Mouse (Mus musculus): ENCODE data around the gene Ccdc83. TPM values are rescaled to one million over a fixed set of nuclear protein-coding genes. Genes with fewer than 3 reads are reported as not detected.

The Ccdc83 gene
- polyA plus RNA-seq, 1 experiment: not detected

DNA sequence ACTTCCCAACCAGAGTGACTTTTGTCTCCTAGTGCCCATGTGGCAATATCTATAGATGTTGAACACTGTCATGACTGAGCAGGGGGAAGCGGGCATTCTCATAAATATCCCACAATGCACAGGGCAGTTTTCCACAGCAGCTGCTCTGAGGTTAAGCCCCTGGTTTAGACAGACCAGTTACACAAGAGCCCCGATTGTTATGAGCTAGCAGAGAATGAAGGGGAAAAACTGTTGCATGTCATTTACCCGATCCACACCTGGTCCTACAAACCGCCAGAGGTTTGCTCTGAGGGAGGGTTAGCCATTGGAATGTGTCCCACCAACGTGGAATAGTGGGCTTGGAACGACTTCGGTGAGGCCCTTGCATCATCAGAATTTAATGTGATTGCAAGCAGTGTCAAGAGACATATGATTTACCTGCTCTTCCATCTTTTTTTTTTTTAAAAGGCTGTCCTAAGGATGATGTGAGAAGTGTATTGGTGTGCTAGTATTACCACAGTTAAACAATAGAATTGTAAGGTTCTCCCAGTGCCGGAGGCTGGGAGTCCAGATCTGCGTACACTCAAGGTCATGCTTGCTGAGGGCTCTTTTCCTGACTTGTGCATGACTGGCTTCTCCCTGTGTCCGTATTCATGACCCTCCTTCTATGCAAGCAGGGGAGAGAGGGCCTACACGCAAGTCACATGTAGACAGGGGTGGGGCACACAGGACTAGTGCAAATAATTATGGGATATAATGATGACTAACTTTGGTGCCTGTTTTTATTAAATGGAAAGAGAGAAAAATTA, 16.4 kb upstream of the Ccdc83 start:
- Histone ChIP-seq H3K4me3 (ENCODE audit: low read depth, low read length) (no peak overlapping the region), H3K36me3 (ENCODE audit: control insufficient read depth, insufficient read depth, low read length, poor library complexity, severe bottlenecking) (no peaks in the 10 kb centered on the region), H3K9ac (ENCODE audit: low read depth, poor library complexity, severe bottlenecking) (no peak overlapping the region), H3K27ac (ENCODE audit: insufficient read depth, low read length) (no peak overlapping the region), H3K27me3 (ENCODE audit: control insufficient read depth, insufficient read depth, low read length, poor library complexity, severe bottlenecking) (no peaks in the 10 kb centered on the region), H3K4me1 (ENCODE audit: control insufficient read depth, insufficient read depth, low read length) (no peaks in the 10 kb centered on the region), H3K9me3 (replicated peaks; ENCODE audit: control insufficient read depth, insufficient read depth, low read length, poor library complexity, severe bottlenecking) (no peaks in the 10 kb centered on the region)
- TF ChIP-seq EP300 (IDR thresholded peaks at IDR 0.05; ENCODE audit: insufficient read depth, low read depth, low read length): no peak
- TF ChIP-seq CTCF (IDR thresholded peaks at IDR 0.05; ENCODE audit: low read depth, low read length): no peak
- TF ChIP-seq POLR2A (IDR thresholded peaks at IDR 0.05; ENCODE audit: insufficient read depth, low read length): no peak

- H3K27me3 ChIP-seq (ENCODE audit: control insufficient read depth, insufficient read depth, low read length, poor library complexity, severe bottlenecking): no peaks in the 10 kb centered on the region
- H3K9ac ChIP-seq (ENCODE audit: low read depth, poor library complexity, severe bottlenecking): no peak overlapping the region
- no peaks in the 10 kb centered on the region for H3K9me3 ChIP-seq (replicated peaks; ENCODE audit: control insufficient read depth, insufficient read depth, low read length, poor library complexity, severe bottlenecking)
- H3K4me1 ChIP-seq (ENCODE audit: control insufficient read depth, insufficient read depth, low read length): no peaks in the 10 kb centered on the region
- H3K4me3 ChIP-seq (ENCODE audit: low read depth, low read length): no peak overlapping the region
- no peaks in the 10 kb centered on the region for H3K36me3 ChIP-seq (ENCODE audit: control insufficient read depth, insufficient read depth, low read length, poor library complexity, severe bottlenecking)
- TF ChIP-seq EP300 (IDR thresholded peaks at IDR 0.05; ENCODE audit: insufficient read depth, low read depth, low read length) (no peak), POLR2A (IDR thresholded peaks at IDR 0.05; ENCODE audit: insufficient read depth, low read length) (no peak), CTCF (IDR thresholded peaks at IDR 0.05; ENCODE audit: low read depth, low read length) (no peak)
- no peak overlapping the region for H3K27ac ChIP-seq (ENCODE audit: insufficient read depth, low read length)
These were observed 15.3 kb upstream of the Ccdc83 start for GRCm38 (mm10) chr7:90280878-90281277.

DNA sequence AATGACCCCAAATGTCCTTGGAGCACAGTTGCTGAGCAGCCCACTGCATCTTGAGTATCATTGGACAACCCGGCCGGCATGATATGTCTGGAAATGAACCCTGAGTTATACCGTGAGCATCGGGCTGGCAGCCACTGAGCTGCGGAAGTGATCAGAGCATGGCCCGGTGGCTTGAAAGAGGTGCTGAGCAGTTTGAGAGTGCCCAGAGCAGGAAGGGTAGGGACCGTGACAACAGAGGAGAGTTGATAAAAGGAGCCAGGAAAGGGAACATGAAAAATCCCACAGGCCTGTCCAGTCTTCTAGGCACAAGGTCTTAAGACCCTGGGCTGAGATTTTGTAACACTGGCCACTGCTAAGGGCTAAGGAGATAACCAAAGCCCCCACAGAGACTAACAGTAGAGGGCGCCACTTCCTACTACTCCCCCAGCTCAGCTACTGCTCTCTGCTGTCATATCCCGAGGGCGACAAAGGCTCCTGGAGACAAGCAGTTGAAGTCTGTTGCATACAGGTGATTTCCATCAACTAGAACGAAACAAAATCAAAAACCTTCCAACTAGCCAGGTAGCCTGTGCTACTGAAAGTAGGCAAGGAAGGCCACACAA, 14.8 kb upstream of the Ccdc83 start:
- Histone ChIP-seq H3K9me3 (replicated peaks; ENCODE audit: control insufficient read depth, insufficient read depth, low read length, poor library complexity, severe bottlenecking) (no peaks in the 10 kb centered on the region), H3K4me1 (ENCODE audit: control insufficient read depth, insufficient read depth, low read length) (no peaks in the 10 kb centered on the region), H3K27me3 (ENCODE audit: control insufficient read depth, insufficient read depth, low read length, poor library complexity, severe bottlenecking) (no peaks in the 10 kb centered on the region), H3K4me3 (ENCODE audit: low read depth, low read length) (no peak overlapping the region), H3K9ac (ENCODE audit: low read depth, poor library complexity, severe bottlenecking) (no peak overlapping the region), H3K27ac (ENCODE audit: insufficient read depth, low read length) (no peak overlapping the region), H3K36me3 (ENCODE audit: control insufficient read depth, insufficient read depth, low read length, poor library complexity, severe bottlenecking) (no peaks in the 10 kb centered on the region)
- TF ChIP-seq CTCF (IDR thresholded peaks at IDR 0.05; ENCODE audit: low read depth, low read length): peak; percentile 54
- TF ChIP-seq EP300 (IDR thresholded peaks at IDR 0.05; ENCODE audit: insufficient read depth, low read depth, low read length): no peak

GRCm38 (mm10) chr7:90279136-90279535, 13.6 kb upstream of the Ccdc83 start:
- Histone ChIP-seq H3K27ac (ENCODE audit: insufficient read depth, low read length) (no peak overlapping the region), H3K4me1 (ENCODE audit: control insufficient read depth, insufficient read depth, low read length) (no peaks in the 10 kb centered on the region), H3K27me3 (ENCODE audit: control insufficient read depth, insufficient read depth, low read length, poor library complexity, severe bottlenecking) (no peaks in the 10 kb centered on the region), H3K9ac (ENCODE audit: low read depth, poor library complexity, severe bottlenecking) (no peak overlapping the region), H3K4me3 (ENCODE audit: low read depth, low read length) (no peak overlapping the region), H3K36me3 (ENCODE audit: control insufficient read depth, insufficient read depth, low read length, poor library complexity, severe bottlenecking) (no peaks in the 10 kb centered on the region), H3K9me3 (replicated peaks; ENCODE audit: control insufficient read depth, insufficient read depth, low read length, poor library complexity, severe bottlenecking) (no peaks in the 10 kb centered on the region)
- no peak for TF ChIP-seq CTCF (IDR thresholded peaks at IDR 0.05; ENCODE audit: low read depth, low read length)
- TF ChIP-seq EP300 (IDR thresholded peaks at IDR 0.05; ENCODE audit: insufficient read depth, low read depth, low read length): no peak
- TF ChIP-seq POLR2A (IDR thresholded peaks at IDR 0.05; ENCODE audit: insufficient read depth, low read length): no peak

DNA sequence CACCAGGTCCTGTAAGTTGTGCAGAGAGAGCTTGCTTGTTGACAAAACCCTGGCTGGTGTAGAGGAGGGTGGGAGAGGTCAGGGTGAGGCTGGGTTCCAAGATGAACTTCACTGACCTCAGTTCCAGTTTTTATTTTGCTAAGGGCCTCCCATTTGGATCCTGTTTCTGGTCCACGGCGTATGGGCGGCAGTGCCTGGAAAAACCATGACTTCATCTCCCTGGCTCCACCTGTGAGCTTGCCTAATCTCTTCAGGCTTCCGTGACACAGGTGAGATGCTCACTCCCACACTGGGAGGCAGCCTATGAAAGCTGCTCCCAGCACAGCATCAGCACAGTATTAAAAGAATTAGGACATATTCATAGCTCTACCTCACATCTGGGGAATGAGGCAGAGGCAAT, 12.2 kb upstream of the Ccdc83 start:
- no peak for TF ChIP-seq POLR2A (IDR thresholded peaks at IDR 0.05; ENCODE audit: insufficient read depth, low read length)
- TF ChIP-seq CTCF (IDR thresholded peaks at IDR 0.05; ENCODE audit: low read depth, low read length): no peak
- TF ChIP-seq EP300 (IDR thresholded peaks at IDR 0.05; ENCODE audit: insufficient read depth, low read depth, low read length): no peak
- Histone ChIP-seq H3K9me3 (replicated peaks; ENCODE audit: control insufficient read depth, insufficient read depth, low read length, poor library complexity, severe bottlenecking) (no peaks in the 10 kb centered on the region), H3K27ac (ENCODE audit: insufficient read depth, low read length) (no peak overlapping the region), H3K36me3 (ENCODE audit: control insufficient read depth, insufficient read depth, low read length, poor library complexity, severe bottlenecking) (no peaks in the 10 kb centered on the region), H3K4me3 (ENCODE audit: low read depth, low read length) (no peak overlapping the region), H3K9ac (ENCODE audit: low read depth, poor library complexity, severe bottlenecking) (no peak overlapping the region), H3K27me3 (ENCODE audit: control insufficient read depth, insufficient read depth, low read length, poor library complexity, severe bottlenecking) (no peaks in the 10 kb centered on the region), H3K4me1 (ENCODE audit: control insufficient read depth, insufficient read depth, low read length) (no peaks in the 10 kb centered on the region)

DNA sequence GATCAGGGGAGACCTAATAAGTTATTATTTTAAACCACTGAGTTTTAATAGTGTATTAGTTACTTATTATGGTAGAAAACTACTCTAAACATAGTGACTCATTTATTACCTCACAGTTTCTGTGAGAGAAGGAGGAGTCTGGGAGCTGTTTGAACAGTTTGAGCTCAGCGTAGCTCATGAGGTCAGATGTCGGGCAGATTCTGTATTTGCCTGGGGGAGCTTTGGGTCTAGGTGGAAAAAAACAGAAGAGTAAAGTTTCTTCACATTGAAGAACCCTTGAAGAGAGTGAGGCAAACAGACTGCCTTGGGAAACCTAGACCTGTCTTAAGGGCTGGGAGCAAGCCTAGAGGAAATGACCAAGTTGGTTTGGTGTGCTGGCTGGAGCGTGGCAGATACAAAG, 11.7 kb upstream of the Ccdc83 start:
- Histone ChIP-seq H3K27me3 (ENCODE audit: control insufficient read depth, insufficient read depth, low read length, poor library complexity, severe bottlenecking) (no peaks in the 10 kb centered on the region), H3K36me3 (ENCODE audit: control insufficient read depth, insufficient read depth, low read length, poor library complexity, severe bottlenecking) (no peaks in the 10 kb centered on the region), H3K27ac (ENCODE audit: insufficient read depth, low read length) (no peak overlapping the region), H3K4me1 (ENCODE audit: control insufficient read depth, insufficient read depth, low read length) (no peaks in the 10 kb centered on the region), H3K9ac (ENCODE audit: low read depth, poor library complexity, severe bottlenecking) (no peak overlapping the region), H3K4me3 (ENCODE audit: low read depth, low read length) (no peak overlapping the region), H3K9me3 (replicated peaks; ENCODE audit: control insufficient read depth, insufficient read depth, low read length, poor library complexity, severe bottlenecking) (no peaks in the 10 kb centered on the region)
- TF ChIP-seq EP300 (IDR thresholded peaks at IDR 0.05; ENCODE audit: insufficient read depth, low read depth, low read length): no peak

Data from ES-Bruce4 (cell line).